Mouse (Mus musculus): ENCODE data around the gene Vmn2r80. TPM values are rescaled to one million over a fixed set of nuclear protein-coding genes. Genes with fewer than 3 reads are reported as not detected.

The Vmn2r80 gene
- not detected in 2 replicates for polyA plus RNA-seq (2012; rRNA removed)

DNA sequence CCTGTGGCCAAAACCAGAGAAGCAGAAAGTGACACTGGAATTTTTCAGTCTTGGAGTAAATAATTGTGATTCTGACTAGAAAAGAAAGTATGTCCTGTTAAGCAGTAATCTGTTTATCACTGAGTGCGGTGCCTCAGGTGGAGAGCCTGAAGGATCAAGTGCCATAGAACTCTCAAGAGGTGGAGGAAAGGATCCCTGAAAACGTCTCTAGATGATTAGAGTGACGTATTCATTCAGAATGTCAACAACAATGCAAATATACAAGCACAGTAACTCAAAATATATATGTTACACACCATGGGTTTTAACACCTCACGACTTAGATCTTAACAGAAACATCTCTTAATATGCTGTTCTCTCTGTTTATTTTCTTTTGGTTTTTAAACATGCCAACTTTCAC, at the start of gene Vmn2r80:
Gene Vmn2r80, plus strand, starts transcription at position 301 of the 400 bp plus-strand sequence.

Other genes starting within 250 kb of the Vmn2r80 start
- not detected in 2 replicates for gene Olfr1354, start 235.6 kb upstream of the Vmn2r80 start, polyA plus RNA-seq (2012; rRNA removed)
- not detected in 2 replicates for gene Olfr8, start 198.1 kb upstream of the Vmn2r80 start, polyA plus RNA-seq (2012; rRNA removed)
- gene Olfr1353, start 185.5 kb upstream of the Vmn2r80 start, polyA plus RNA-seq (2012; rRNA removed) = not detected in 2 replicates
- not detected in 2 replicates for gene Olfr1352, start 167.7 kb upstream of the Vmn2r80 start, polyA plus RNA-seq (2012; rRNA removed)
- not detected in 2 replicates for gene Olfr1351, start 136.3 kb upstream of the Vmn2r80 start, polyA plus RNA-seq (2012; rRNA removed)
- gene Olfr57, start 120.0 kb upstream of the Vmn2r80 start, polyA plus RNA-seq (2012; rRNA removed) = not detected in 2 replicates
- 27.2 and 29.5 TPM in 2 replicates for gene 2610008E11Rik, start 51.2 kb upstream of the Vmn2r80 start, polyA plus RNA-seq (2012; rRNA removed)
- gene Vmn2r81, start 98.9 kb downstream of the Vmn2r80 start, polyA plus RNA-seq (2012; rRNA removed) = not detected in 2 replicates
- 0.01 TPM in 1 of 2 replicates, not detected in the other for gene Vmn2r82, start 207.8 kb downstream of the Vmn2r80 start, polyA plus RNA-seq (2012; rRNA removed)